Mouse (Mus musculus) G1E (cell line): ENCODE measurements at regions not wholly inside any gene's neighbourhood (a gene's known extent, or its start where the extent isn't known, plus 50 kb on each side); places are given as distances from the start of the nearest gene placed in this dataset.

Experiments
- CTCF ChIP-seq: IDR thresholded peaks from 2 replicates; pipeline ENCODE4 v1.5.1; 2012; ENCODE audit warnings: low read depth, low read length, inconsistent platforms, mixed read lengths
- TAL1 ChIP-seq: conservative IDR thresholded peaks from 2 replicates; pipeline ENCODE4 v1.6.1; 2012; ENCODE audit warnings: low read depth, low read length, inconsistent platforms, mixed read lengths

GRCm38 (mm10) chr9:116507756-116508155 is 332.6 kb upstream of the Tgfbr2 start:
- TF ChIP-seq CTCF (no peak), TAL1 (no peak)
